Mouse (Mus musculus) frontal cortex, adult 2 months (tissue): Measurements from ENCODE around the gene Tcte2. TPM values are rescaled to one million over a fixed set of nuclear protein-coding genes. Genes with fewer than 3 reads are reported as not detected.

Experiments
- DNase-seq, 2 experiments: peaks; one replicate each; pipeline ENCODE4 v3.0.0; 2022; ENCODE audit warnings: low spot score in 1 of 2; ENCODE audit errors: extremely low spot score in 1 of 2
- polyA plus RNA-seq: library from polyadenylated mRNA; depleted of rRNA; stranded (reverse); fragments of >200 nt; gene quantifications from 2 replicates; pipeline ENCODE4 v1.2.3, GENCODE M21; 2012

The Tcte2 gene
- polyA plus RNA-seq, 1 experiment: 14.0 TPM

DNA sequence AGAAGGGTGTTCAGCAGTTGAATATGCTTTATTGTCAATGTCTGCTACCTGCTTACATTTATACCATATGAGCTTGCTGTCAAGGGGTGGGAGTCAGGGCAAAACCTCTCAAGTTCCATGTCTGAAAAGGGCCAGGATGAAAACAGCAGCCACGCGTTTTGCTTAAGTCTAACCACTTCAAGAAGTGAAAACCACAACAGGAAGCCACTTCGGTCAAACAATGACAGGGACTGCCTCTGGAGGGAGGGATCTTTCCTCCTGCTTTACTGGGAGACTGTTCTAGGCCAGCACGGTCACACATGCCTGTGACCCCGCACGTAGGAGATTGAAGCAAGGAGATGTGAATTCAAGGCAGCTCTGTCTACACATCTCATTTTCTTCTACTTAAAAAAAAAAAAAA lies 15.3 kb downstream of the Tcte2 start:
- DNase-seq: no peak

DNA sequence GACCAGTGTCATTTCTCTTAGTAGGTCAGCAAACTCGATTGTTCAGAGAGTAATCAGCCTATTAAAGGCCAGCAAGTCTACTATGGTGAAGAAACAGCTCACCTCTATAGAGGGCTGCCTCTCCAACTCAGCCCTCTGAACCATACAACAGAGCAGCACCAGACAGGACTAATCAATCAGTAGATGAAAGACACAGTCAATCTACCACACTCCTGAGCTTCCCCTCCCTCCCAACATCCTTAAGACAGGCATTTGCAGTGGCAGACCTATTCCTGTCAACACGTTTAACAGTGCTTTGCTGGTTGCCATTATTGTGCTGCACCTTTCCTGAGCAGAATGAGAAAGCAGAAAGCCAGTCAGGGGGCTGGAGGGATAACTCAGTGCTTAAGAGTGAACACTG lies 16.3 kb downstream of the Tcte2 start:
- no peak for DNase-seq

DNA sequence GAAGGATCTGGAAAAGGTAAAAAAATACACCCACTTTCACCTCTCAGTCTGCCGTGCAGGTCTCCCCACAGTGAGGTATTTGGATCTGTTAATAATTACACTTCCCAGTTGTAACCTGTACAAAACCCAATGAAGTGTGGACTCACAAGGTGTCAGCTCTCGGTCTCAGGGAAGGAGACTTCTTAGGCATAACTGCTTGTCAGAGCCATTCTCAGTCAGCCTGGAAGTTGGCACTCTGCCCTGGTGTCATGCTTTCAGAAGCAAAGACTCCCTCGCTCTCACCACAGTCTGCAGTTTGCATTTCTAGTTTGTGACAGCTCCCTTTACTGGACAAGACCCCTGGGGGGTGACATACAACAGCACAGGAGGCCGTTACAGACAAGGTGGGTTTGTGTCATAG lies 16.8 kb downstream of the Tcte2 start:
- DNase-seq: no peak

DNA sequence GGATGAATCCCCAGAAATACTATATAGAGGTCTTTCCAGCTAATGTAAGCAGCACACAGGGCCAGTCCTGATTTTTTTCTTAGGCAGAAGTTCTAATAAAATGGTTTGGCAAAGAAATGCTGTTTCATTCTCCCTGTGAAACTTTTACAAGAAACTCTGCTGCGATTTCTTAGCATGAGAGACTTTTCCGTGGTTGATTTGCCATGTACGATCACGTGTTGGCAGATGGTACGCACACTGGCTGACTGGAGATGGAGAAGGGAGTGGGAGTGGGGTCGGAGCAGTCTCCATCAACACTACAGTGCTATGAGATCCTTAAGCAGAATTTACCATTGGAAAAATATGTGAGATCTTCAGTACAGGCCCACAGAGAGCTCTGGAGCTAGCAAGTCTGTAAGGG lies 17.4 kb downstream of the Tcte2 start:
- DNase-seq: no peak

DNA sequence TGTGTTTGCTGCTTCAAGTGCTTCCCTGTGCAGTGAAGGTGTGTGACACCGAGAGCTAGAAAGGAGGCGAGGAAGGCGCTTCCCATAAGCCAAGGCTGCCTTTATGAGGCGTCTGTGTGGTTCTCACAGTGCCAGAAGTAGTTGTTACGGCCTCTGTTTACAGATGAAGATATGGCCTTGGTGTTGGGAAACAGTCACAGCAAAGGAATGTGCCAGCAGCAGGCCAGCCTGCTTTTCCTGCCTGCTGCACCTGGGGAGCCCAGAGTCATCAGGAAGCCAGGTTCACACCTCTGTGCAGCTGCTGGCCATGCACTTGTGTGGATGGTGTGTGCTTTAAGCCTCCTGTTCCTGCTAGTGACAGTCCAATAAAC lies 17.9 kb downstream of the Tcte2 start:
- no peak for DNase-seq

DNA sequence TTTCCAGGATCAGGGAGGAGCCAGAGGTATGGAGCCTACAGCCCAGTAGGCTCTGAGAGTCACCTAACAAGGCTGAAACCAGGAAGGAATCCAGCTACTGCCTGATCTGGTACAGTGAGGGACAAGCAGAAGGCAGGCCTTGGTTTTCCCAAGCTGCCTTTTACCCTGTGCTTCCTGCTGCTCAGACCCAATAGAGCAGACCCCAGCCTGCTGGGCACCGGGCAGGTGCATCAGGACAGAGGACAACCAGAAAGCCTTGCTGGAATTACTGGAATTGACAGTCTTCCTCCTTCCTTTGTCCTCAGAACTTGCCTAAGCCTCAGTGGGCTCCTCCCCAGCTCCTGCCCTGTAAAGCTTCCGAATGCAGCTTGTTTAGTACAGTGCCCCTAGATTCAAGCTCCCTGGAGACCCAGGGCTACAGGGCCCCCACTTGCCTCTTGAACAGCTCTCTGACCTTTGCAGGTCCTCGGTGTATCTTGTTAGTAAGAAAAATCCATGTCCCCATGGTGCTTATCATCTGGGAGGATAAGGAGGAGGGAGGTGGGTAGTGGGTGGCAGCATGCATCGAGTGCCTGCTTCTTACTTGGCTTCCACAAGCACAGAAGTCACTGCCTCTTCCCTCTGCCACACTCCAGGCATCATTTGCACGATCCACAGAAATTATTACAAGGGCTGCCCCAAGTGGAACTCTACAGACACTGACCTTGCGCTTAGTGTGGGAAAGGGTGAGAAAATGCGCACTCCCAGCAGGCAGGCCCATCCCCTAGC lies 18.5 kb downstream of the Tcte2 start:
- no peak for DNase-seq

DNA sequence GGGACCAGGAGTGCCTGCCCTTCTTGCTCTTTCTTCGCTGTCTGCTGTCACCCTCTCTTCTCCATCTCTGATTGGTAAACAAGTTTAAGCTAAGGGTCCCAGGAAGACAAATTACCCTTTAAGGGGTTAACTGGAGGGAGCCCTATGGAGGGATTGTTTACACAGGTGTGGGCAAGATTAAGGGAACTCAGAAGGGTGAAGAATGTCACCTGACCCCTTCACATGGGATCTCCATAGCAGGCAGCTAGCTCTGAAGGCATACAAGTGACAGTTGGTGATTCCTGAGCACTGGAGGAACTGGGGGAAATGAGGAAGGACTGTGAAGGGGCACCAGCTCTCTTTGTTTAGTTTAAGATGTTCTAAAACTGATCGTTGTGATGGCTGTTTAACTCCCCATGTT lies 19.3 kb downstream of the Tcte2 start:
- DNase-seq: no peak

DNA sequence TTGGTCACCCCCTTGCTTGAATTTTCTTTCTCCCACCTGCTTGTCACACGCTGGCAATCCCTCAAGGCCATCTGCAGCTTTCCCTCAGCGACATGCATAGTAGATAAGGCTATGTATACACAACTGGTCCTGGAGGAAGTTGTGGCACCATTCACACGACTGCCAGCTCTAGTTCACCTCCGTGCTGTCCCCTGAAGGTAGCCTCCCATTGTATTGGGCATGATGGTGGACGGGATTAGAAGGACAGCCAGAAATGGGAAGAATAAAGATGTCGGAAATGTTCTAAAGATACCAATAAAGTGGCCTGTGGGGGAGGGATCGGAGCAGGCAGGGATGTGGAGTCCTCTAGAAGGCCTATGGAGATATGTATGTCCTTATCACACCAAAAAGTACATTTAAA lies 20.0 kb downstream of the Tcte2 start:
- DNase-seq: no peak

DNA sequence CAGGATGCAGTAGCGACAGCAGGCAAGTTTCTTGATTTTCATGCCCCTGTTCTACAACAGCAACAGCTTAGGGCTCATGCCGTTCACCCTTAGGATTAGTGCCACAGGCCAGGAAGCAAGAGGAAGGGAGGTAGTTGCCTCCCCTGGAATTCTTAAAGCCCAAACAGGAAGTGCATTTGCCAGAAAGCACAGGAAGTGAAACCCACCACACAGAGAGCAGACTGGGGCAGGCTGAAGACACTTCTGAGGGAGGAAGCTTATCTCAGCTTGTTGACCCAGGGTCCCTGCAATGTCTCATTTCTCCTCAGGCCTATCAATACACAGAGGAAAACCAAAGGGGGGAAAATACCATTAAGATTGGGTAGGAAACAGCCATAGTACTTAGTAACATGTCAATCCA lies 20.8 kb downstream of the Tcte2 start:
- DNase-seq: no peak

DNA sequence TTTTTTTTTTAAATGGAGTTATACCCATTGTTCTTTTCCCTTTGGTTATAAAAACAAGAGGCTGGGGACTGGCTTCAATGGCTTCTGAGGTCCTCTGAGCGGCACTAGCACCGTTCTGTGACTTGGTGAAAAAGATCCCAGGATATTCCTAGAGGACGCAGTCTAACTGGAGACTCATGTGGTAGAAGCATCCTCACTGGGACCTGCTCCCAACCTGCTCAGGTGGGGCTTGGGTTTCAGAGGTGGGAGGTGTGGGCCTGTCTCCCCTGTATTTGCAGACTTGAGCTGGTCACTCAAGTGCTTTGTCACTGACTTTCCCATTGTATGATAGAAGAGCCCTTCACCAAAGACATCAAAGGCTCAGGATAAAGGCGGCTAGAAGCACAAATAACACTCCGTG lies 21.6 kb downstream of the Tcte2 start:
- DNase-seq: no peak

DNA sequence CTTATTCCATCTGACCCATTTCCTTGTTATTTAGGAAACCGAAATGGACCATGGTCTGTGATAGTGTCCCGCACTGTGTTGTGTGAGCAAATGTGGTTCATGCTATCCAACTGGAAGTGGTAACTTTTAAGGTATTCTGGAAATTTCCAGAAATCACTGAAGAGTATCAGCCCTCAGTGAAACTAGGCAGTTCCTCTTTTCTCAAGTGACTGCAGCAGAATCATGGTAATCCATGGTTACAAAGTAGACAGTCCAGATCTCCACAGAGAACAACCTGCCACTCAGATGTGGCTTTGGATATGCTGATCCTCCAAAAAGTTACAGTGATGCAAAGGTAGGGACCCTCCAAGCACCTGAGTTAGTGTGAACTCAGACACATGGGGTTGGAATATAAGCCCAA lies 22.7 kb downstream of the Tcte2 start:
- no peak for DNase-seq

DNA sequence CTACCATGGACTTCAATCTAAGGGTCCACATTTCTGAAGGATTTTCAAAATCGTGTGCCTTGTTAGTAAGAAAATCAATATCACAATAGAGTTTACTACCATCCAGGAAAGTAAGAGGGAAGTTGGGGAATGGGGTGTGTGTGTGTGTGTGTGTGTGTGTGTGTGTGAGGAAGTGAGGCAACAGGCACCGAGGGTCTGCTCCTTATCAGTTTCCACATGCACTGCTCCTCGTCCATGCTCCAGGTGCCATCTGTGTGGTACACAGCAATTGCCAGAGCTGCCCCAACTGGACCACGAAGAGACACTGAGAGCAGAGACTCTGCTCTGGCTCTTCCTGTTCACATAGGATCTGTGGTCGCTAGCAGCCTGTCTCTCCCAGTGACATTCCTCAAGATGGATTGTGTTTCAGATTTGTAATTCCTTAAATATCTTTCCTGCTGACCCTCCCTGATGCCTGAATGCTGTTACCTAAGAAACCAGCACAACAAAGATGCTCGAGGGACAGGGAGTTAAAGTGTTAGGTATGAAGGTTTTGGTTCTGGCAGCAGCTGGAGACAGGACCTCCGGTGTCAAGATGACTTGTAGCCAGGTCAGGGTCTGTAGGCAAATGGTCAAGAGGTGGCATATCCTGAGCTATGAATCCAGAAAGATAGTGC lies 23.4 kb downstream of the Tcte2 start:
- no peak for DNase-seq

DNA sequence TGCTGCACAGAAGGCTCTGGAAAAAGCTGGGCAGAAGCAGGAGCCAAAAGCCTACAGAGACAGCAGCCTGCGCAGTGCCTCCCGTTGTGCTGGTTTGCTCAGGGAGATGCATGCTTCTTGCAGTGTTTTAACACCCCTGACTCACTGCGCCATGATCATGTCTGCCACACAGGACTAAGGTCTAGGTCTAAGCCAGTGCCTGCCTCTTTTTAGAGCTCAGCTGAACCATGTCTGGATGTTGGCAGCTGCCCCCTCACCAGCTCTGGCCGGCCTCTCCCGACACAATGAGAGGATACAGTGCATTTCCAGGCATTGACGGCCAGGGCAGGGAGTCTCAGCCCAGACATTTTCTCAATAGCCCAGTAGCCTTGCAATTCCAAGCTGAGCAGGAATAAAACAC lies 24.3 kb downstream of the Tcte2 start:
- DNase-seq: peak; percentile 14 to 48

DNA sequence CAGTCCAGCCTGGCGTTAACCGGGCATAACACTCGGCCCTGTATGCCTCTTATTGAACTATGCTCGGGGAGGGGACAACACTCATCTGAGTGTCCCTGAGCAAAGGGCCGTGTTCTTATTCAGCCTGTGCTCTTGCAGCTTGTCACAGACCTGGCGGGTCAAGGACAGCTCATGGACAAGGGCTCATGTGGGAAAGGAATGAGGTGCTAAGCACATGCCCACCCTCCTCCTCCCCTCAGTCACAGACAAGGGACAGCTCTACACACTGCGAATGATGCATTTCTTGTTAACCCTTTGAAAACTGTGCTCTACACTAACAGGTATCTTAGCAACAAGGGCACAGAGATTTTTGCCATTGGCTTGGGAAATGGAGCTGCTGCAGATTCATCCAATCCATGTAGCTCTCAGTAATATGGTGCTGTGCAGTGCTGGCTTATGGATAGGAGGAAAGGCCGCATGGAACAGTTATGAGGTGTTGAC lies 25.8 kb downstream of the Tcte2 start:
- no peak for DNase-seq

DNA sequence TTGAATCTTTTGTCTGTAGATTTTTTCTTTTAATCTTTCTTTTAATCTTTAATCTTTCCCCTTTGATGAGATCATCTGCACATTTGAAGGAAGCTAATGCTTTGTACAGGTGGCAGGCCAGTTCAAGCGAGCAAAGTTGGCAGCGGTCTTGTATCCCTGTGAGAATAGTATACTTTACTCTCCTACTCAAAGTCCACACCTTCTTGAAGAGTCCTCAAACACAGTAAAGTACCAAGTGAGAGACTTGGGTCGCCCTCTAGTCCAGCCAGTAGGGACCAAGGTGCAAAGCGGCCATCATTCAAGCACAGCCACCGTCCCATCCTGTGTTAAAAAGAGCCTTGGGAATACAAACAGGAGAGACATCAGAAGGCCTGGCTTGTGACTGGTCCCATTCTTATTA lies 26.6 kb downstream of the Tcte2 start:
- DNase-seq: no peak

DNA sequence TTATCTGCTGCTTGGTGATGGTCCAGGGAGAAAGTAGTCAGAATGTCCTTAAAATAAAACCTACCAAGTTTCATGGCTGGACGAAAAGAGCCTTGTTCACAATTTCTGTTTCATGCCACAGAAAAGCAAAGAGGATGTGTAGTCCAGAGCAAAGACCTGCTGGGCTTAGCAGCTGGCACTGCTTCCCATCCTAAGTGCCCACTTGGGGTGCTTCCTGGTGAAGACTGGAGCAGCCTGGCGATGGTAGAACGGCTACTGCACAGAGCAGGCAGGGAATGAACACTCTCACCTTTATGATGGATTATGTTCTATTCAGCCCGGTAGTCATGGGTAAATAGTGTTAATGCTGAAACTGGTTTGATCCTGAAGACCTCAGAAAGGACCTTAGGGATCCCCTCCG lies 27.7 kb downstream of the Tcte2 start:
- DNase-seq: no peak

DNA sequence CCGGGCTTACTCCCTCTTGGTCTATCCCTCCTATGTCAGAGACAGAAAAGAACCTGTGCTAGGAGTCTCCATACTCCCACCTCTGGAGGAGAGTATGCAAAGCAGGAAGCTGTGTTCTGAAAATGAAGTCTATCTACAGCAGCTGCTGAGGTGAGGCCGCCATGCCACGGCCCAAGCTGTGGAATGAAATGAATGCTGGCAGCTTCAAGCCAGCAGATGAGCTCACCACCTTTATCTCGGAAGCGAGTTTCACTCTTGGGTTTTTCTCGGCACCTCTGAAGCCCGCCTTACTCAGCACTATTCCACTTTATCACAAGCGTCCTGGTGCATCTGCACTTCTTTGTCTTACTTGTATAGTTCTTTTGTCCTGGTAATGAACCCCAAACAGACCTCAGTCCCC lies 28.9 kb downstream of the Tcte2 start:
- DNase-seq: no peak

DNA sequence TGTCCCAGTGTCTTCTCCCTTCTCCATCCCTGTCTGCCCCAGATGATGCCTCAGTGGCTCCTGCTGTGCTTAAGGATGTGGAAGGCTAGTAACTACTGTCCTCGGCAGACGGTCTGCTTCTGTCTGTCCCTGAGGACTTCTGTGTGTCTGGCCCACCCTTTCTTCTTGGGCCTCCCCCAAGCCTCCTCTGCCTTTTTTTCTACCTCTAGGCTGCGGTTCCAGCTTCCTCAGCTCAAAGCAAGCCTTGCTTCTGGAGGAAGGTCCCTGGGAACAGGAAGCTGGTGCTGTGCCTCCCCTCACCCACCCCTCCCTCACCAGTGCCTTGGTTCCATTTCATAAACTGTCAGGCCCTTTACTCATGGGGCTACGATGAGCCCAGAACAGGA lies 29.9 kb downstream of the Tcte2 start:
- DNase-seq: no peak

DNA sequence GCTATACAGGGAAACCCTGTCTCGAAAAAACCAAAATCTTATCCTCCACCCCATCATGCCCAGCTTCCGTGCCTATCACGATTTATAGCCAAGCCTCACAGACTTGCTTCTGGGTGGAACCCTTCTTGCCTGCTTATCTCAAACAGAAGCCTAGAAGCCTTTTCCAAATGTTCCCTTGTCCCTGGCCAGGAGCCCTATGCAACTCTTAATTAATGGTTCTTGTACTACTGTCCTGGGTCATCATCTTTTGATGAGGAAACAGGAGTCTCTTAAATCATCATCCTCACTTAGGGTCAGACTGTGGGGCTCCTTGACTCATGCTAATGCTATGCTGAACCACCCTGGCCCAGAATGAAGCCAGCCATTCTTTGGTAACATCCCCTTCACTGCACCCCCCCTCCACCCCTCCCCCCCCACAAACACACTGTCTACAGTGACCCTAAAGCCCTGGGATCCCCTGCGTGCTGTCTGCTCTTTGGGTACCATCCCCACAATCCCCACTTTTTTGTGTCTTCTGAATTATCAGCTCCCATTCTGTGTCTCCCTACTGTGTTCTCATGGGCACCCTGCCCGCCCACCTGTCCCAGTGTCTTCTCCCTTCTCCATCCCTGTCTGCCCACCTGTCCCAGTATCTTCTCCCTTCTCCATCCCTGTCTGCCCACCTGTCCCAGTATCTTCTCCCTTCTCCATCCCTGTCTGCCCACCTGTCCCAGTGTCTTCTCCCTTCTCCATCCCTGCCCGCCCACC lies 30.5 kb downstream of the Tcte2 start:
- DNase-seq: no peak

DNA sequence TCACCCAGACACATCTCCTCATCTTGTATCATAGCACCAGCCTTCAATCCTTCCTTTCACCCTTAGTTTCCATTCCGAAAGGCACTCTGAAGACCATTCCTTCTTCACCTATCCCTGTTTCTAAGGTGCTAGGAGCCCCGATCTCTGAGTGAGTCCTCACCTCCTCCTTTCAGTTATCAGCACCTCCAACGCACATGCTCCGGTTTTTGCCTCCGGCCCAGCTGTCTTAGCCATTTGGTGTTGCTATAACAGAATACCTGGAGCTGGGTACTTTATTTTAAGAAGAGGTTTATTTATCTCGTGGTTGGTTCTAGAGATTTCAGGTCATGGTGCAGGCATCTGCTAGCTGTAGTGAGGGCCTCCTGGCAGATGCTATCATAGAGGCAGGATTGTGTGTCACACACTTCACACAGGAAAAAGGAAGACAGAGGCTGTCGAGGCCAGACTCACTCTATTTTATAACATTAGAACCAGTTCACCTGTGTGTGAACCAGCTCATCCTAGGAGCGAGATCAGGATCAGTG lies 34.7 kb downstream of the Tcte2 start:
- DNase-seq: peak; percentile 17 to 50

DNA sequence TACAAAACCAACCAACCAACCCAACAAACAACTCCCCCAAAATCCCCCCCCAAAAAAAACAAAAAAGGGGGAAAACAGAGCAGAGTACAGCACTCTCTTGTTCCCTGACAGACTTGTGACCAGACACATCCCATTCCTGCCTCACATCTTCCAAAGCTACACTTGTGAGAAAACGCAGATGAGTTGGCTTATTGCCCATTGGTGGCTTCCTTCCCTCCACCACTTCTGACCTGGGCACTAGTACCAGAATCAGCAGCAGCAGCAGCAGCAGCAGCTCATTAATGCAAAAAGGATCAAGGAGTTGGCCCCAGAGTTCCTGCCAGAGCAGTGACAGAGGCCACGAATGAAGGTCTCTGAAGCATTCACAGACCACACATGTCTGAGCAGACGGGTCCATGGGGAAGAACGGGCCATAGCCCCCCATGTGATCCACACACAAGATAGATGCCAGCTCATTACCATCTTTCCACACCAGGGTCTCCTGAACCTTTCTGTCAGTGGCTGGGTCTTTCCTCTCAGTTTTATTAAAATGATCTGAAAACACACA lies 36.5 kb downstream of the Tcte2 start:
- DNase-seq: no peak
